Mouse (Mus musculus) ES-Bruce4 (cell line): ENCODE data around the gene Arhgap10.

Experiments used
- CTCF ChIP-seq: IDR thresholded peaks from one replicate; pipeline ENCODE4 v1.8.1; 2011; ENCODE audit warnings: low read depth, low read length
- EP300 ChIP-seq: IDR thresholded peaks from 2 replicates; pipeline ENCODE4 v1.6.1; 2011; ENCODE audit warnings: low read depth, low read length; ENCODE audit not compliant: insufficient read depth

- no peak for TF ChIP-seq EP300
- TF ChIP-seq CTCF = no peak
Measured at GRCm38 (mm10) chr8:77213893-77214464, 303.8 kb downstream of the Arhgap10 start.
